Mouse (Mus musculus) myocyte (in vitro differentiated cells): ENCODE measurements around the gene Slc5a10.

Experiments used
- CEBPB ChIP-seq: IDR thresholded peaks from 2 replicates; pipeline ENCODE4 v1.6.1; 2011; ENCODE audit warnings: mild to moderate bottlenecking, moderate library complexity; ENCODE audit not compliant: poor library complexity, insufficient read depth, severe bottlenecking
- E2F4 ChIP-seq: IDR thresholded peaks from one replicate; pipeline ENCODE4 v1.6.1; 2011; ENCODE audit warnings: mild to moderate bottlenecking, control low read depth, moderate library complexity; ENCODE audit not compliant: insufficient read depth
- MAX ChIP-seq: IDR thresholded peaks from one replicate; pipeline ENCODE4 v1.6.1; 2011; ENCODE audit warnings: low read depth, mild to moderate bottlenecking, control low read depth
- MYOD1 ChIP-seq, 3 experiments: IDR thresholded peaks; one replicate each; pipeline ENCODE4 v1.6.1; 2011; ENCODE audit warnings: control low read depth in 2 of 3, low read depth in 2 of 3, mild to moderate bottlenecking in 2 of 3, moderate library complexity in 1 of 3; ENCODE audit not compliant: insufficient read length in 2 of 3, control insufficient read depth in 1 of 3
- MYOG ChIP-seq, 3 experiments: IDR thresholded peaks; one replicate each; pipeline ENCODE4 v1.6.1; 2011; ENCODE audit warnings: control low read depth in 2 of 3, low read depth in 2 of 3, mild to moderate bottlenecking in 2 of 3; ENCODE audit not compliant: insufficient read length in 2 of 3, control insufficient read depth in 1 of 3, insufficient read depth in 1 of 3
- POLR2A ChIP-seq: IDR thresholded peaks from one replicate; pipeline ENCODE4 v1.6.1; 2011; ENCODE audit warnings: low read depth, mild to moderate bottlenecking, control low read depth, moderate library complexity; ENCODE audit not compliant: insufficient read length
- POLR2AphosphoS2 ChIP-seq: IDR thresholded peaks from one replicate; pipeline ENCODE4 v1.6.1; 2011; ENCODE audit warnings: low read depth, control low read depth; ENCODE audit not compliant: insufficient read length
- REST ChIP-seq: IDR thresholded peaks from one replicate; pipeline ENCODE4 v1.6.1; 2011; ENCODE audit warnings: mild to moderate bottlenecking, control low read depth, moderate library complexity; ENCODE audit not compliant: insufficient read depth, insufficient read length
- SRF ChIP-seq: IDR thresholded peaks from one replicate; pipeline ENCODE4 v1.6.1; 2011; ENCODE audit warnings: low read depth; ENCODE audit not compliant: control insufficient read depth, insufficient read length
- TCF12 ChIP-seq: IDR thresholded peaks from one replicate; pipeline ENCODE4 v1.6.1; 2011; ENCODE audit warnings: mild to moderate bottlenecking, control low read depth; ENCODE audit not compliant: poor library complexity, insufficient read depth, severe bottlenecking
- TCF3 ChIP-seq: IDR thresholded peaks from one replicate; pipeline ENCODE4 v1.6.1; 2011; ENCODE audit warnings: low read depth, control low read depth; ENCODE audit not compliant: insufficient read length
- USF1 ChIP-seq: IDR thresholded peaks from one replicate; pipeline ENCODE4 v1.6.1; 2011; ENCODE audit warnings: low read depth, mild to moderate bottlenecking, control low read depth, moderate library complexity

GRCm38 (mm10) chr11:61667248-61667647 is 53.4 kb downstream of the Slc5a10 start:
- no peak for TF ChIP-seq POLR2A
- TF ChIP-seq TCF12, result no peak
- TF ChIP-seq POLR2AphosphoS2, result no peak
- no peak for TF ChIP-seq MAX
- no peak for TF ChIP-seq MYOD1 (IDR thresholded peaks at IDR 0.05; ENCODE audit: control insufficient read depth in 1 of 3, insufficient read length in 2 of 3, low read depth in 2 of 3)
- TF ChIP-seq E2F4, result no peak
- no peak for TF ChIP-seq CEBPB
- TF ChIP-seq USF1, result no peak
- TF ChIP-seq REST, result no peak
- no peak for TF ChIP-seq TCF3
- no peak for TF ChIP-seq MYOG (IDR thresholded peaks at IDR 0.05; ENCODE audit: control insufficient read depth in 1 of 3, insufficient read depth in 1 of 3, insufficient read length in 2 of 3, low read depth in 2 of 3)
- no peak for TF ChIP-seq SRF
